Mouse (Mus musculus): ENCODE data around the gene Cacna2d1.

DNA sequence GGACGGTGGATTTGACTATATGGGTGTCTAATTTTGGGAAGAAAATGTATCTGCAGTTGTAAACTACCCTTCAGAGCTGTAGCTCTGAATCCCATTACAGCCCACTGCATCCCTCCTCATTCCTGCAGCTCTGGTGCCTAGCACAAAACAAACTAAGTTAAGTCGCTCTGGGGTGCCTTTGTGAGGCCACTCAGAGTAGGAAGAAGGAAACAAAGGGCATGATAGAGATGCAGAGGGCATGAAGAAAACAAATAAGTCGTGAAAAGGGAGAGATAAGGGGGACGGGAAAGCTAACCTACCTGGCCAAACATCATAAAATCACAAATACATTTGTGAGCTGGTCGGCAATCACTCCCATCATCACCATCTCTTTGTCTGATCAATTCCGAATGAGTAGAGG is 1.5 kb upstream of the Cacna2d1 start:
- TF ChIP-seq POLR2A (IDR thresholded peaks at IDR 0.05; ENCODE audit: control insufficient read depth, extremely low read depth, insufficient read depth, low read length, poor library complexity) (no peak), CTCF (IDR thresholded peaks at IDR 0.05; ENCODE audit: borderline replicate concordance, control insufficient read depth, extremely low read depth, insufficient read depth, low read length, poor library complexity) (no peak)

Measured in thymus, adult 2 months (tissue).